Comparison of ENCODE assay signal across 12 mouse cellular contexts in genomic region chr9:78558586-78559214, GRCm38 (mm10). TPM values are rescaled to one million over a fixed set of nuclear protein-coding genes. Genes with fewer than 3 reads are reported as not detected.
DNase-seq lines count a peak whose midpoint lies in the region; ATAC-seq lines count a peak whose summit lies in the region.
"Had no signal": no experiment of that assay in that cellular context is flagged by ENCODE, and none has a peak within 500 bp of the region (broad histone marks: within the 10 kb centered on the region; RNA-seq: fewer than 3 reads in every experiment).

No protein-coding gene starts in this region.

- DNase-seq in testis, postnatal 10 days (ENCODE audit: low spot score), result peak; percentile 43
- no peak for DNase-seq in testis, postnatal 14 days (ENCODE audit: low spot score)
- DNase-seq in large intestine, adult 2 months (ENCODE audit: low read depth, low spot score), result peak; percentile 42
- no peak for DNase-seq in gastrocnemius, adult 18-20 months (ENCODE audit: low spot score)
- no peak for DNase-seq in hindbrain, embryonic 10.5 days (ENCODE audit: low spot score)
- no peak for DNase-seq in B cell, adult 2 months
- DNase-seq: right cerebral cortex, postnatal 4 days had no signal

- no peaks in the 10 kb centered on the region for H3K27me3 ChIP-seq in intestine, embryonic 15.5 days (replicated peaks)
- no peaks in the 10 kb centered on the region for H3K27me3 ChIP-seq in hindbrain, embryonic 10.5 days (ENCODE audit: insufficient read depth, poor library complexity, severe bottlenecking)
- H3K27me3 ChIP-seq: heart, embryonic 13.5 days had no signal

- no peak overlapping the region for H3K27ac ChIP-seq in intestine, embryonic 15.5 days
- H3K27ac ChIP-seq in hindbrain, embryonic 10.5 days, result no peak overlapping the region
- H3K27ac ChIP-seq: heart, embryonic 13.5 days; limb, embryonic 10.5 days; macrophage had no signal

- WGBS in intestine, embryonic 15.5 days, result 78% methylated on average over 8 of the region's 8 CpGs
- WGBS in large intestine, adult 2 months, result 47% methylated on average over 8 of the region's 8 CpGs
- 92% methylated on average over 8 of the region's 8 CpGs for WGBS in hindbrain, embryonic 10.5 days

- peak; percentile 86 for ATAC-seq in intestine, embryonic 15.5 days

- H3K36me3 ChIP-seq in intestine, embryonic 15.5 days, result no peaks in the 10 kb centered on the region
- H3K36me3 ChIP-seq in hindbrain, embryonic 10.5 days, result peaks cover 11% of the 10 kb centered on the region
- H3K36me3 ChIP-seq: heart, embryonic 13.5 days had no signal

- H3K9ac ChIP-seq in intestine, embryonic 15.5 days, result no peak overlapping the region
- H3K9ac ChIP-seq: heart, embryonic 13.5 days had no signal

- H3K4me3 ChIP-seq in intestine, embryonic 15.5 days (replicated peaks), result no peak overlapping the region
- H3K4me3 ChIP-seq in hindbrain, embryonic 10.5 days, result no peak overlapping the region
- H3K4me3 ChIP-seq: erythroblast, embryonic 14.5 days; heart, embryonic 13.5 days; limb, embryonic 10.5 days had no signal

- no peak overlapping the region for H3K4me2 ChIP-seq in intestine, embryonic 15.5 days (replicated peaks)
- H3K4me2 ChIP-seq: heart, embryonic 13.5 days had no signal

- no peaks in the 10 kb centered on the region for H3K9me3 ChIP-seq in intestine, embryonic 15.5 days
- no peaks in the 10 kb centered on the region for H3K9me3 ChIP-seq in hindbrain, embryonic 10.5 days
- H3K9me3 ChIP-seq: heart, embryonic 13.5 days; limb, embryonic 10.5 days had no signal

- no peaks in the 10 kb centered on the region for H3K4me1 ChIP-seq in intestine, embryonic 15.5 days (replicated peaks)
- H3K4me1 ChIP-seq in hindbrain, embryonic 10.5 days (replicated peaks), result no peaks in the 10 kb centered on the region
- H3K4me1 ChIP-seq: limb, embryonic 10.5 days had no signal

RNA-seq across cellular contexts. Expression of gene Slc17a5, which starts 29.1 kb away (rescaled TPM):
- 39.6 and 49.8 TPM in 2 replicates for polyA plus RNA-seq in intestine, embryonic 15.5 days (2015; fragmentation: Nextera tagmentation; extraction: Ambion mirVana)
- 8.3 and 18.0 TPM in 2 replicates for polyA plus RNA-seq in large intestine, adult 2 months (2012; rRNA removed)
- total RNA-seq in gastrocnemius, adult 18-20 months (2021), result 1 to 10 TPM; 2.8 to 3.2 TPM
- polyA plus RNA-seq in hindbrain, embryonic 10.5 days (2016; fragmentation: Nextera tagmentation; extraction: Ambion mirVana), result 10.0 and 10.4 TPM in 2 replicates

RNA-seq across cellular contexts. Expression of gene Cd109, which starts 56.6 kb away (rescaled TPM):
- polyA plus RNA-seq in intestine, embryonic 15.5 days (2015; fragmentation: Nextera tagmentation; extraction: Ambion mirVana), result 5.1 and 5.9 TPM in 2 replicates
- 0.37 and 0.40 TPM in 2 replicates for polyA plus RNA-seq in large intestine, adult 2 months (2012; rRNA removed)
- total RNA-seq in gastrocnemius, adult 18-20 months (2021), result under 1 TPM; 0.27 to 0.74 TPM
- polyA plus RNA-seq in hindbrain, embryonic 10.5 days (2016; fragmentation: Nextera tagmentation; extraction: Ambion mirVana), result 3.7 and 4.6 TPM in 2 replicates
- polyA plus RNA-seq: erythroblast, embryonic 14.5 days had no signal

Comparison
In these comparisons a context has a peak if more than half of its experiments do, and no peak if none do; other contexts are left out.
1. DNase-seq: peak in testis, postnatal 10 days (single experiment) and large intestine, adult 2 months (single experiment); none in testis, postnatal 14 days (single experiment), gastrocnemius, adult 18-20 months (single experiment), hindbrain, embryonic 10.5 days (single experiment) and B cell, adult 2 months (0 of 2).